Mouse (Mus musculus): ENCODE measurements around the gene Tead1. TPM values are rescaled to one million over a fixed set of nuclear protein-coding genes. Genes with fewer than 3 reads are reported as not detected.

Gene Tead1
- total RNA-seq, 4 experiments from 2014 or later, result 166 to 191 (median 175) TPM

- no peak for DNase-seq (ENCODE audit: low spot score)
These were observed 6.9 kb downstream of the Tead1 start for GRCm38 (mm10) chr7:112685993-112686392.

- DNase-seq (ENCODE audit: low spot score), result no peak
These were observed 7.5 kb downstream of the Tead1 start for GRCm38 (mm10) chr7:112686586-112686985.

- no peak for DNase-seq (ENCODE audit: low spot score)
These were observed 9.4 kb downstream of the Tead1 start for GRCm38 (mm10) chr7:112688425-112689001.

- DNase-seq (ENCODE audit: low spot score), result no peak
These were observed 12.0 kb downstream of the Tead1 start for GRCm38 (mm10) chr7:112690836-112691781.

- DNase-seq (ENCODE audit: low spot score), result no peak
These were observed 14.4 kb downstream of the Tead1 start for GRCm38 (mm10) chr7:112693566-112693965.

GRCm38 (mm10) chr7:112696777-112697161 is 17.7 kb downstream of the Tead1 start:
- DNase-seq (ENCODE audit: low spot score), result no peak

- peak; percentile 87 for DNase-seq (ENCODE audit: low spot score)
These were observed 18.2 kb downstream of the Tead1 start for GRCm38 (mm10) chr7:112697162-112697841.

GRCm38 (mm10) chr7:112700082-112700481 is 21.0 kb downstream of the Tead1 start:
- no peak for DNase-seq (ENCODE audit: low spot score)

- DNase-seq (ENCODE audit: low spot score), result no peak
These were observed 24.2 kb downstream of the Tead1 start for GRCm38 (mm10) chr7:112703341-112703740.

- no peak for DNase-seq (ENCODE audit: low spot score)
These were observed 26.8 kb downstream of the Tead1 start for GRCm38 (mm10) chr7:112705870-112706269.

- no peak for DNase-seq (ENCODE audit: low spot score)
These were observed 27.6 kb downstream of the Tead1 start for GRCm38 (mm10) chr7:112706756-112707155.

- no peak for DNase-seq (ENCODE audit: low spot score)
These were observed 31.4 kb downstream of the Tead1 start for GRCm38 (mm10) chr7:112710409-112711107.

- DNase-seq (ENCODE audit: low spot score), result no peak
These were observed 32.9 kb downstream of the Tead1 start for GRCm38 (mm10) chr7:112711977-112712376.

- no peak for DNase-seq (ENCODE audit: low spot score)
These were observed 34.4 kb downstream of the Tead1 start for GRCm38 (mm10) chr7:112713509-112713908.

GRCm38 (mm10) chr7:112714783-112715182 is 35.7 kb downstream of the Tead1 start:
- no peak for DNase-seq (ENCODE audit: low spot score)

- DNase-seq (ENCODE audit: low spot score), result no peak
These were observed 37.6 kb downstream of the Tead1 start for GRCm38 (mm10) chr7:112716701-112717100.

- DNase-seq (ENCODE audit: low spot score), result no peak
These were observed 38.6 kb downstream of the Tead1 start for GRCm38 (mm10) chr7:112717676-112718075.

- no peak for DNase-seq (ENCODE audit: low spot score)
These were observed 40.5 kb downstream of the Tead1 start for GRCm38 (mm10) chr7:112719394-112720142.

- no peak for DNase-seq (ENCODE audit: low spot score)
These were observed 41.2 kb downstream of the Tead1 start for GRCm38 (mm10) chr7:112720143-112720988.

- no peak for DNase-seq (ENCODE audit: low spot score)
These were observed 41.8 kb downstream of the Tead1 start for GRCm38 (mm10) chr7:112720989-112721337.
